Mouse (Mus musculus): ENCODE results near the gene Gm45808. TPM values are rescaled to one million over a fixed set of nuclear protein-coding genes. Genes with fewer than 3 reads are reported as not detected.
"Not testable (repeated sequence)": the region's sequence is repeated elsewhere in the genome, so short reads cannot be mapped to it uniquely, and the experiment has no call there.

Gene Gm45808
- polyA plus RNA-seq, 1 experiment from 2014 or later = not detected

DNA sequence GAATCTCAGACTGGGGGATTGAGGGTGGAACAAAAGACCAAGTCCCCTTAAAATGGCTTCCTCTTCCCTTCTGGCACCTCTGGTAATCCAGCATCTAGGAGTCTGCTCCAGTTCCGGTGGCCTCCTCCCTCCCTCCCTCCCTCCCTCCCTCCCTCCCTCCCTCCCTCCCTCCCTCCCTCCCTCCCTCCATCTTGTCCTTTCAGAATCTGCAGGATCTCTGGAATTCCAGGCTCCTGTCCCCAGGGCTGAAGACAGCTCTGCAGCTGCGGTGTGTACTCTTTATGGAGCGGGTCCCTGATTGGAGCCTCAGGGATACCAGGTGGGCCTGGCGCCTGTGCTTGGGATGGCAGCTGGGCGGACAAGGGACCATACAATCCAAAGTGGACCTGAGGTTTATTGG is 25.3 kb downstream of the Gm45808 start:
- peak overlapping the region; percentile 98; the same call in 1 of the 2 replicates for H3K27ac ChIP-seq (ENCODE audit: low read depth, low read length)
- H3K4me2 ChIP-seq (ENCODE audit: low read length) = no peak overlapping the region
- H3K9me3 ChIP-seq (replicated peaks; ENCODE audit: control insufficient read depth, low read length) = no peaks in the 10 kb centered on the region
- no peak overlapping the region for H3K4me3 ChIP-seq (ENCODE audit: low read depth, low read length)
- H3K4me1 ChIP-seq (ENCODE audit: control insufficient read depth, insufficient read depth, low read length) = peaks cover 33% of the 10 kb centered on the region
- DNase-seq (ENCODE audit: low spot score) = no peak
- ATAC-seq = no peak
- H3K36me3 ChIP-seq (ENCODE audit: control insufficient read depth, insufficient read depth, low read length) = peaks cover 64% of the 10 kb centered on the region
- H3K9ac ChIP-seq (ENCODE audit: low read length) = no peak overlapping the region
- WGBS = 65% methylated on average over 5 of the region's 5 CpGs
- H3K27me3 ChIP-seq (replicated peaks; ENCODE audit: control insufficient read depth, insufficient read depth, low read length) = no peaks in the 10 kb centered on the region

DNA sequence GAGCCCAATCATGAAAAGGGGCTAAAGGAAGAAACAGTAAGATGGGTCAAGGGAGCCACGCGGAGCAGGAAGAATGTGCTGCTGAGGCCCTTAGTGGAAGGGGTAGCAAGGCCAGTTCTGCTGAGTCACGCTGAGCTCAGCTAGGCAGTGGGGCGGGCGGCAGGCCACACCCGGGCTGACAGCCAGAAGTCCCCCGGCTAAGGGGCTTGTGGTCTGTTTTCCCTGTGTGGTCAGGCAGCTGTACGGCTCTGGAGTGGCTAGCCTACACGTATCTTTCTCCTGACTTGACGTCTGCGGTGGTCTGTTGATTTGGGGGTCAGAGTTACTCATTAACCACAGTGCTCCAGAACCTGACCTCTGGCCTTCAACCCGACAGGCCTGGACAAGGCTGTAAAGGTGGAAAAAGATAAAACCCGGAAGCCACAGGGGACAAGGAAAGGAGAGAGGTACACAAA is 25.7 kb downstream of the Gm45808 start:
- Histone ChIP-seq H3K4me1 (ENCODE audit: control insufficient read depth, insufficient read depth, low read length) (peaks cover 30% of the 10 kb centered on the region), H3K4me3 (ENCODE audit: low read depth, low read length) (no peak overlapping the region), H3K9ac (ENCODE audit: low read length) (no peak overlapping the region; the same call in 1 of the 2 replicates), H3K36me3 (ENCODE audit: control insufficient read depth, insufficient read depth, low read length) (peaks cover 66% of the 10 kb centered on the region), H3K27ac (ENCODE audit: low read depth, low read length) (peak overlapping the region; percentile 98; the same call in 1 of the 2 replicates), H3K4me2 (ENCODE audit: low read length) (peak overlapping the region; percentile 52), H3K9me3 (replicated peaks; ENCODE audit: control insufficient read depth, low read length) (no peaks in the 10 kb centered on the region), H3K27me3 (replicated peaks; ENCODE audit: control insufficient read depth, insufficient read depth, low read length) (no peaks in the 10 kb centered on the region)
- ATAC-seq (no peak), DNase-seq (ENCODE audit: low spot score) (no peak)
- WGBS = 62% methylated on average over 13 of the region's 13 CpGs

DNA sequence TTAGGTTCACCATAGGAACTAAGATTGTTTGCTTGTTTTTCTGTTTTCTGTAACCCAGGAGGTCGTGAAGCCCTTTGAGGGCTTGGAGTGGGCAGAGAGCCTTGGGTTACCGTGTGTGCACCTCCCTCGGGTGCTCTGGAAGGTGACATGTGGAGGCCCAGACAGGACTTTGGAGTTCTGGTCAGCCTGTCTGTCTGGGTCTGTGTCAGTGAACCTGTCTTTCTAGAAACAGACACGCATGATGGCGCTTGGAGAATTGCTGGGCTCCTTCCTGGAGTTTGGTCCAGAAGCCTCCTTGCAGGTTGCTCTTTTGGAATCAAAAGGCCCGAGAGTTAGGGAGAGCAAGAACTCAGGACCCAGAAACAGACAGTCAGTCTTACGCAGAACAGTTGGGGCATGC is 26.2 kb downstream of the Gm45808 start:
- no peak for DNase-seq (ENCODE audit: low spot score)
- peak overlapping the region; percentile 52 for H3K4me2 ChIP-seq (ENCODE audit: low read length)
- no peaks in the 10 kb centered on the region for H3K27me3 ChIP-seq (replicated peaks; ENCODE audit: control insufficient read depth, insufficient read depth, low read length)
- H3K9me3 ChIP-seq (replicated peaks; ENCODE audit: control insufficient read depth, low read length) = no peaks in the 10 kb centered on the region
- no peak for ATAC-seq
- 83% methylated on average over 7 of the region's 7 CpGs for WGBS
- H3K36me3 ChIP-seq (ENCODE audit: control insufficient read depth, insufficient read depth, low read length) = peaks cover 70% of the 10 kb centered on the region
- peak overlapping the region; percentile 98 for H3K27ac ChIP-seq (ENCODE audit: low read depth, low read length)
- H3K9ac ChIP-seq (ENCODE audit: low read length) = peak overlapping the region; percentile 45
- H3K4me1 ChIP-seq (ENCODE audit: control insufficient read depth, insufficient read depth, low read length) = peaks cover 25% of the 10 kb centered on the region
- peak overlapping the region; percentile 80 for H3K4me3 ChIP-seq (ENCODE audit: low read depth, low read length)

DNA sequence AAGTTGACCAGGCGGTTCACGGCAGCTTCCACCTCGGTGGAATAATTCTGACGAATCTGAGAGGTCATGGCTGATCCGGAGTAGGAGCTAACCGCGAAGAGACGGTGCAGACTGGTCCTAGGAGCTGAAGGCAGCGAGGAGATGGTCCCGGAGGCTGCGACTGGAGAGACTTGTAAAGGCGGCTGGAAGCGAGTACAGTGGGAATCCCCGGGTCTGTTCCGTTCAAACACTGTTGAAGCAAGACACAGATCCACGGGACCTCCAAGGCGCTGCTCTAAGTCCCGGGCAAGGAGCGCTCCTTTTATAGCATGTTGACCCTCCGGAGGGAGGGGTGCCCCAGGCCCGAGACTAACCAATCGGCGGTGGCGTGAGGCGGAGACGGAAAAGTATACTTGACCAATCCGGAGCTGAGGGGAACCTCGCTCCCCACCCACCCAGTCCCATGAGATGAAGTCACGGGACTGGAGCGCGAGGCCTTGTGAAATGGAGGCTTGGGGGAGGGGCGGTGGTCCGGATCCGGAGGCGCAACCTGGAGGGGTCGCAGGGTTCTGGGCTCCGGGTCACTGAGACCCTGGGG is 27.0 kb downstream of the Gm45808 start, which contains the start of gene Ftl1:
Gene Ftl1 (minus strand): TSS at position 321 of the 577 bp plus-strand sequence.
- peak within 1 kb of the TSS; percentile 98 for H3K27ac ChIP-seq (ENCODE audit: low read depth, low read length)
- not testable (repeated sequence) for H3K9me3 ChIP-seq (replicated peaks; ENCODE audit: control insufficient read depth, low read length); H3K27me3 ChIP-seq (replicated peaks; ENCODE audit: control insufficient read depth, insufficient read depth, low read length)
- peak within 1 kb of the TSS; percentile 94 for H3K9ac ChIP-seq (ENCODE audit: low read length)
- H3K4me2 ChIP-seq (ENCODE audit: low read length) = peak within 1 kb of the TSS; percentile 83
- peak within 1 kb of the TSS; percentile 80 for H3K4me3 ChIP-seq (ENCODE audit: low read depth, low read length)
- whole genome bisulfite sequencing = under 1% methylated on average over 30 of the region's 37 CpGs
- H3K36me3 ChIP-seq (ENCODE audit: control insufficient read depth, insufficient read depth, low read length) = peaks cover 70% of the 10 kb centered on the region
- H3K4me1 ChIP-seq (ENCODE audit: control insufficient read depth, insufficient read depth, low read length) = peaks cover 24% of the 10 kb centered on the region
- peak; percentile 97 for ATAC-seq
- peak; percentile 100 for DNase-seq (ENCODE audit: low spot score)

DNA sequence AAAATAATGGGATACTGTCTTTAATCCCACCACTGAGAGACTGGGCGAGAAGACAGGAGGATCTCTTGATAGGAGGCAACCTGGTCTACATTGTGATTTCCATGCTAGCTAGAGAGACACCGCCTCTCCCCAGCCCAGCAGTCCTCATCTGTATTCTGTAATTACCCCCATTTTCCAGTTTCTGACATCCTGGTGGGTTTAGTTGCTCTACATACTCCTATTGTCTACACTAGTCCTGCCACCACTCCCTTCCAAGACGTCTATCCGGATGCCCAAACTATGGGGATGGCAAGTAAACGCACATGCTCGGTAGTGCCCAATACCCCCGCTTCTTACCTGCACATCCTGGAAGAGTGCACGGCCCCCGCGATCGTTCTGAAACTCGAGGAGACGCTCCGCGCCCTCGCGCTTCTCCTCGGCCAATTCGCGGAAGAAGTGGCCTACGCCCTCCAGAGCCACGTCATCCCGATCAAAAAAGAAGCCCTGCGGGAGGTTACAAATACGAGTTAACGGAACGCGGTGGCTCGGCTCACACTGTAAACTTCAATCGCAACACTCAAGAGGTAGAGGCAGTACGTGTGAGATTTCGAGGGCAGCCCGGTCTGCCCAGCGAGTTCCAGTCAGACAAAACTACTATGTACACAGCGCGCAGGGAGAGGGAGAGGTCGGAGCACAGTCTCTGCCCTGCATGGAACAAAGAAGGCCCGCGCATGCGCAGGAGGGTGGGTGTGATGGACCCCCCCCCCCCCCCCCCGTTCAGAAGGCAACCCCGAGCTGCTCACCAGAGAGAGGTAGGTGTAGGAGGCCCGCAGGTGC is 27.7 kb downstream of the Gm45808 start:
- H3K9me3 ChIP-seq (replicated peaks; ENCODE audit: control insufficient read depth, low read length) = no peaks in the 10 kb centered on the region
- peak; percentile 77 for ATAC-seq
- peaks cover 24% of the 10 kb centered on the region for H3K4me1 ChIP-seq (ENCODE audit: control insufficient read depth, insufficient read depth, low read length)
- H3K4me3 ChIP-seq (ENCODE audit: low read depth, low read length) = peak overlapping the region; percentile 80
- peak overlapping the region; percentile 98 for H3K27ac ChIP-seq (ENCODE audit: low read depth, low read length)
- peaks cover 70% of the 10 kb centered on the region for H3K36me3 ChIP-seq (ENCODE audit: control insufficient read depth, insufficient read depth, low read length)
- DNase-seq (ENCODE audit: low spot score) = peak; percentile 89
- under 1% methylated on average over 39 of the region's 43 CpGs for WGBS
- peak overlapping the region; percentile 94 for H3K9ac ChIP-seq (ENCODE audit: low read length)
- H3K4me2 ChIP-seq (ENCODE audit: low read length) = peak overlapping the region; percentile 83
- H3K27me3 ChIP-seq (replicated peaks; ENCODE audit: control insufficient read depth, insufficient read depth, low read length) = no peaks in the 10 kb centered on the region

DNA sequence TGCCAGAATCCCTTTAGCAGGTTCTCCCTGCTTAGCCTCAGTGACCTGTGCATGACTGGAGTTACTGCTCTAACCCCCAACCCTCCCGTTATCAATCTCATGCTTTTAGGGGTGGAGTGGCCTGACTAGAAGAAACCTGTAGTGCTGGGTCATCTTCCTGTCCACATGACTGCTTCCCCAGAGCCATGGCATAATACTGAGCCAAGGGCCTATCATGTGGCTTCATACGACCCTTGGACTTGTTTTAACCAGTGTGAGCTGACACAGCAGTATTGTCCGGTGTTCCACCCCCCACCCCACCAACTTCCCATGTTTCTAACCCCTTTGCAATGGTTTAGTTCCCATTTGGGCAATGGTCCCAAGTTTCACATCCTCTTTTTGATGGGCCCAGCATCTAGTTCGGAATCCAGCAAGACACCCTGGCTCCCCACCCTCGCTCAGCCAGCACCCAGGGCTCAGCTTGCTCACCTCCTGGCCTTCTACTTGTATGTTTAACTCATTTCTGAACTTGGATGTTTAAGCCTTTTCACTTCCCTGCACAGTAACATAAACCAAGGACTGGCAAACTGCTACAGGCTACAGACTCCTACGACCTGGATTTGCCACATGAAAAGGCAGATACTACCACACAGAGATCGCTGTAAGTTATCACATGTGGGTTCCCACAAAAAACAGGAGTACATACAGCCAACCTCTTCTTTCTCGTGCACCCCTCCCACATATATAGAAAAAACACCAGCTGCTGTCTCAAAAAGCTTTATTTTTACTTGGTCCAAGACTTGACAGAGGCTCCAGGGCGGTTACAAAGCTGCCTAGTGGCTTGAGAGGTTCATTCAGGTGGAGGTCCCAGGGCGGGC is 29.2 kb downstream of the Gm45808 start:
- peak overlapping the region; percentile 94 for H3K9ac ChIP-seq (ENCODE audit: low read length)
- H3K36me3 ChIP-seq (ENCODE audit: control insufficient read depth, insufficient read depth, low read length) = peaks cover 61% of the 10 kb centered on the region
- DNase-seq (ENCODE audit: low spot score) (no peak), ATAC-seq (no peak)
- no peaks in the 10 kb centered on the region for H3K9me3 ChIP-seq (replicated peaks; ENCODE audit: control insufficient read depth, low read length)
- whole genome bisulfite sequencing = 70% methylated on average over 10 of the region's 10 CpGs
- no peaks in the 10 kb centered on the region for H3K27me3 ChIP-seq (replicated peaks; ENCODE audit: control insufficient read depth, insufficient read depth, low read length)
- H3K4me1 ChIP-seq (ENCODE audit: control insufficient read depth, insufficient read depth, low read length) = peaks cover 24% of the 10 kb centered on the region
- H3K4me3 ChIP-seq (ENCODE audit: low read depth, low read length) = peak overlapping the region; percentile 80
- H3K4me2 ChIP-seq (ENCODE audit: low read length) = peak overlapping the region; percentile 83
- peak overlapping the region; percentile 29; the same call in 1 of the 2 replicates for H3K27ac ChIP-seq (ENCODE audit: low read depth, low read length)

DNA sequence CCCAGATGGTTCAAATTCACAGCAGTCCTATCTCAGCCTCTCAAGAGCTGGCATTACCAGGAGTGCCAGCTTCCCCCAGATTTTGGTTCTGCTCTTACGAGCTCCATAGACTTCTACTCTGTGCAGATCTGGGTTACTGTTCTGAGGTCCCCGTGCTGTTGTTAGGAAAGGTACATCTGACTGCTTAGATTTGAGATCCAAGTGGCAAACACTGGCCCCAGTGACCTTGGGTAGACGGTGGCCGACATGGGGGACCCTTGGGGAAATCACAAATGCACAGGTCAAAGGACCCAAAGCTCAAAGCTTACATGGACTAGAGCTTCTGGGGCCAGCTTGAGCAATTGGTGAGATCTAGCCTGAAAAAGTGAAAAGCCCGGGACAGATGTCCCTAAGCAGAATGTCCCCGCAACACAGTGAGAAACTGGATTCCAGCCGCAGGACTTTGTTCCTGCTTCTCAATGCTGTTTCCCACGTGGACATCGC is 29.8 kb downstream of the Gm45808 start:
- peaks cover 60% of the 10 kb centered on the region for H3K36me3 ChIP-seq (ENCODE audit: control insufficient read depth, insufficient read depth, low read length)
- H3K4me1 ChIP-seq (ENCODE audit: control insufficient read depth, insufficient read depth, low read length) = peaks cover 24% of the 10 kb centered on the region
- ATAC-seq = no peak
- H3K9me3 ChIP-seq (replicated peaks; ENCODE audit: control insufficient read depth, low read length) = no peaks in the 10 kb centered on the region
- WGBS = 60% methylated on average over 9 of the region's 9 CpGs
- DNase-seq (ENCODE audit: low spot score) = no peak
- H3K27ac ChIP-seq (ENCODE audit: low read depth, low read length) = peak overlapping the region; percentile 29; the same call in 1 of the 2 replicates
- 0 out of 2 replicates have a peak overlapping the region, but pooled peaks have one; percentile 80 for H3K4me3 ChIP-seq (ENCODE audit: low read depth, low read length)
- no peaks in the 10 kb centered on the region for H3K27me3 ChIP-seq (replicated peaks; ENCODE audit: control insufficient read depth, insufficient read depth, low read length)
- peak overlapping the region; percentile 83 for H3K4me2 ChIP-seq (ENCODE audit: low read length)
- no peak overlapping the region for H3K9ac ChIP-seq (ENCODE audit: low read length)

DNA sequence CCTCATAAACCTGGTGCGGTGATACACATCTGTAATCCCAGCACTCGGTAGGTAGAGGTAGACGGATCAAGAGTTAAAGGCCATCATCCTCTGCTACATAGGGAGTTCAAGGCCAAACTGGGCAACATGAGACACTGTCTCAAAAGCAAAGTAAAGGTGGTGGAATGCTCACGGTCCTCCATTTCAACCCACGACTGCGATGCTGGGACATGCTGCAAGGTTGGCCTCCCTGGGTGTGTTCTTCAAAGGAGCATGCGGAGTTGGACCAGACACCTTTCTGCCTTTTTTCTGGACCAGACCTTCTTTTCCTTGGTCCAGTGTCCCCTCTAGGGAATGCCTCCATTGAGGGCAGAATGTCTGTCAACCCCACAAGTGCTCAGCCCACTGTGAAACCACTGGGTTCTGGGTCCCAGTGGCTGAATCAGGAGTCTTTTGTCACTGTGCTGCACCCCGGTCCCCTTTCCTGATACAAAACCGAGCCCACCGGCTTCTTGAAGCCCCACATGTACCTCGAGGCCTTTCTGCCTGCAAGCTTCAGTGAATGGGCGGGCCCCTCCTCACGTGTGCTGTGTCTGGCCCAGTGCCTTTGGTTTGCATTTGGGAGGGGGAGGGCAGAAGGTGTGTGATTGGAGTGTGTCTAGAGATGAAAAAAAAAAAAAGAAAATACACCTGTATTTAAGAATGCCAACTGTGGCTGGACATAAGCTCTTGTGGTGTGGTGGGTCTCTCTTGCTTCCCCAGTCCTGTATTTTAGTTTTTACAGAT is 30.5 kb downstream of the Gm45808 start:
- no peak for DNase-seq (ENCODE audit: low spot score)
- Histone ChIP-seq H3K36me3 (ENCODE audit: control insufficient read depth, insufficient read depth, low read length) (peaks cover 56% of the 10 kb centered on the region), H3K9me3 (replicated peaks; ENCODE audit: control insufficient read depth, low read length) (no peaks in the 10 kb centered on the region), H3K4me3 (ENCODE audit: low read depth, low read length) (no peak overlapping the region), H3K4me2 (ENCODE audit: low read length) (no peak overlapping the region), H3K4me1 (ENCODE audit: control insufficient read depth, insufficient read depth, low read length) (peaks cover 24% of the 10 kb centered on the region), H3K9ac (ENCODE audit: low read length) (no peak overlapping the region), H3K27ac (ENCODE audit: low read depth, low read length) (no peak overlapping the region), H3K27me3 (replicated peaks; ENCODE audit: control insufficient read depth, insufficient read depth, low read length) (no peaks in the 10 kb centered on the region)
- WGBS = 73% methylated on average over 13 of the region's 13 CpGs
- ATAC-seq = no peak

Measured in forebrain, embryonic 14.5 days (tissue).